Mouse (Mus musculus) midbrain, postnatal 0 days (tissue): ENCODE results near the gene Mfsd4a. TPM values are rescaled to one million over a fixed set of nuclear protein-coding genes. Genes with fewer than 3 reads are reported as not detected.

Experiments used
- ATAC-seq: fragments of 200-750 bp; cut with Nextera tagmentation; 2 replicates; pipeline ENCODE4 v1.8.0; 2017; ENCODE audit warnings: moderate number of reproducible peaks, mild to moderate bottlenecking, moderate TSS enrichment, moderate library complexity; ENCODE audit not compliant: low FRiP score
- DNase-seq: peaks from one replicate; pipeline ENCODE4 v3.0.0-alpha.2; 2015; ENCODE audit warnings: low spot score
- H3K27ac ChIP-seq: fragments of 300-500 bp; sonication (generic); 2 replicates; pipeline ENCODE4 v1.5.1; 2014; ENCODE audit warnings: low read depth, mild to moderate bottlenecking, low read length, mixed read lengths
- H3K27me3 ChIP-seq: fragments of 300-500 bp; sonication (generic); 2 replicates; pipeline ENCODE4 v1.6.1; 2014; ENCODE audit warnings: low read length, control low read depth, mixed read lengths; ENCODE audit not compliant: insufficient read depth
- H3K36me3 ChIP-seq: fragments of 300-500 bp; sonication (generic); 2 replicates; pipeline ENCODE4 v1.6.1; 2014; ENCODE audit warnings: low read length, control low read depth, mixed read lengths; ENCODE audit not compliant: insufficient read depth
- H3K4me1 ChIP-seq: fragments of 300-500 bp; sonication (generic); 2 replicates; pipeline ENCODE4 v1.6.1; 2014; ENCODE audit warnings: mild to moderate bottlenecking, control low read depth, antibody characterized with exemption, low read length, mixed read lengths; ENCODE audit not compliant: insufficient read depth
- H3K4me2 ChIP-seq: fragments of 300-500 bp; sonication (generic); 2 replicates; pipeline ENCODE4 v1.6.1; 2014; ENCODE audit warnings: low read depth, mild to moderate bottlenecking, low read length, mixed read lengths; ENCODE audit not compliant: poor library complexity, severe bottlenecking
- H3K4me3 ChIP-seq: fragments of 300-500 bp; sonication (generic); 2 replicates; pipeline ENCODE4 v1.5.1; 2014; ENCODE audit warnings: low read depth, mild to moderate bottlenecking, low read length, moderate library complexity
- H3K9ac ChIP-seq: fragments of 300-500 bp; sonication (generic); replicated peaks from 2 replicates; pipeline ENCODE4 v1.6.1; 2014; ENCODE audit warnings: mild to moderate bottlenecking, low read length, moderate library complexity, mixed read lengths; ENCODE audit not compliant: poor library complexity, severe bottlenecking
- H3K9me3 ChIP-seq: fragments of 300-500 bp; sonication (generic); 2 replicates; pipeline ENCODE4 v1.6.1; 2016; ENCODE audit warnings: low read length, control low read depth
- CTCF ChIP-seq: IDR thresholded peaks from 2 replicates; pipeline ENCODE4 v1.5.1; 2016; ENCODE audit warnings: antibody characterized with exemption, mild to moderate bottlenecking
- WGBS: fragments of 180-500 bp; shearing (Covaris S2); extraction: QIAGEN DNeasy Blood & Tissue Kit; methylation state at CpG from one replicate; pipeline ENCODE4 v1.1.7; 2014; 5-methylcytosine and 5-hydroxymethylcytosine counted together
- polyA plus RNA-seq: library from polyadenylated mRNA; unstranded; fragments of >200 nt; fragmentation: Nextera tagmentation; extraction: Ambion mirVana; gene quantifications from 2 replicates; pipeline ENCODE4 v1.2.1, GENCODE M21; 2015
- total RNA-seq: library from RNA; depleted of rRNA; stranded (reverse); fragments of >200 nt; gene quantifications from 2 replicates; pipeline ENCODE4 v1.2.3, GENCODE M21; 2014

Gene Mfsd4a
- total and polyA plus RNA-seq, 2 experiments from 2014 or later = 9.0 to 9.2 TPM

DNA sequence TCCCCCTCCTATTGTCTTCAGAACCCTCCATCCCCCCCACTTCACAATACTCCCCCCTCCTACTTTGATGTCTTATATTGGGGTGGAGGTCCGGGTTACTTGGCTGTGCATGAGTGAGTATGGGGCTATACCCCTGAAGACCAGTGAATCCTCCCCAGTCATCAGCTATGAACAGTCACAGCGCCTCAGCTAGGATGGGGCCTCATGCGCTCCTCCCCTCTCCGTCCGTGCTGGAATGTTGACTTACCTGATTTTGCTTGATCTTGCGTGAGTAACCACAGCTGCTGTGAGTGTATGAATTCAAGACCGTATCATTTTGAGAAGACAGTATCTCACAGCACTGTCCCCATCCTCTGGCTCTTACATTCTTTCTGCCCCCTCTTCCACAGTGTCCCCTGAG, 48.0 kb downstream of the Mfsd4a start:
- ATAC-seq = no peak
- no peak overlapping the region for H3K27ac ChIP-seq
- WGBS = 95% methylated on average over 7 of the region's 7 CpGs

DNA sequence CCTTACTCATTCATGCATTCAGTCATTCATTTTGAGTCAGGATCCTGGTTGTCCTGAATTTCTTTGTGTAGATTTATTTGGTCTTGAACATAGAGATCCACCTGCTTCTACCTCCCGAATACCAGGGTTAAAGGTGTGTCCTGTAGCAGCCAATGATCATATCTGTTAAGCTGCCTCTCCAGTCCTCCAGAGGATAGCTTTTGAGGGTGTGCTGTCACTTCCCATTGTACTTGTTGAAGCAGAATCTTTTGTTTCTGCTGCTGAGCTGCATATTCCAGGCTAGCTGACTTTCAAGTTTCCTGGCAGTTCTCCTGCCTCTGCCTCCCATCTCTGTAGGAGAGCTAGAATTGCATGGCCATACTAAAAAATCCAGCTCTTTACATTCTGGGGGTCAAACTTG, 51.2 kb downstream of the Mfsd4a start:
- H3K9ac ChIP-seq = no peak overlapping the region
- H3K9me3 ChIP-seq = no peaks in the 10 kb centered on the region
- no peak for DNase-seq
- TF ChIP-seq CTCF = no peak
- 94% methylated on average over 1 of the region's 1 CpGs for WGBS
- ATAC-seq = no peak
- no peaks in the 10 kb centered on the region for H3K27me3 ChIP-seq
- peaks cover 32% of the 10 kb centered on the region for H3K36me3 ChIP-seq
- H3K27ac ChIP-seq = no peak overlapping the region
- no peaks in the 10 kb centered on the region for H3K4me1 ChIP-seq
- no peak overlapping the region for H3K4me3 ChIP-seq
- H3K4me2 ChIP-seq = no peak overlapping the region

More for the DNA sequence above, 48.0 kb downstream of the Mfsd4a start:
- H3K4me3 ChIP-seq = no peak overlapping the region
- TF ChIP-seq CTCF = no peak
- no peak overlapping the region for H3K9ac ChIP-seq
- H3K27me3 ChIP-seq = no peaks in the 10 kb centered on the region
- H3K36me3 ChIP-seq = peaks cover 46% of the 10 kb centered on the region
- H3K4me2 ChIP-seq = no peak overlapping the region
- no peaks in the 10 kb centered on the region for H3K9me3 ChIP-seq
- no peak for DNase-seq
- no peaks in the 10 kb centered on the region for H3K4me1 ChIP-seq

GRCm38 (mm10) chr1:132014800-132015199, 53.1 kb downstream of the Mfsd4a start:
- Histone ChIP-seq H3K27me3 (no peaks in the 10 kb centered on the region), H3K36me3 (peaks cover 21% of the 10 kb centered on the region), H3K4me2 (no peak overlapping the region), H3K9ac (no peak overlapping the region), H3K4me3 (no peak overlapping the region), H3K4me1 (no peaks in the 10 kb centered on the region), H3K9me3 (no peaks in the 10 kb centered on the region), H3K27ac (no peak overlapping the region)
- TF ChIP-seq CTCF = no peak
- 95% methylated on average over 1 of the region's 1 CpGs for WGBS
- DNase-seq (no peak), ATAC-seq (no peak)

- Histone ChIP-seq H3K4me3 (no peak overlapping the region), H3K4me1 (peaks cover 4% of the 10 kb centered on the region; the same call in 1 of the 2 replicates), H3K4me2 (no peak overlapping the region), H3K9ac (no peak overlapping the region), H3K27ac (no peak overlapping the region), H3K36me3 (peaks cover 6% of the 10 kb centered on the region; the same call in 1 of the 2 replicates), H3K9me3 (no peaks in the 10 kb centered on the region), H3K27me3 (no peaks in the 10 kb centered on the region)
- no peak for TF ChIP-seq CTCF
- WGBS = 82% methylated on average over 8 of the region's 8 CpGs
- no peak for ATAC-seq
- DNase-seq = no peak
Measured at GRCm38 (mm10) chr1:132012861-132013260, 55.0 kb downstream of the Mfsd4a start.

DNA sequence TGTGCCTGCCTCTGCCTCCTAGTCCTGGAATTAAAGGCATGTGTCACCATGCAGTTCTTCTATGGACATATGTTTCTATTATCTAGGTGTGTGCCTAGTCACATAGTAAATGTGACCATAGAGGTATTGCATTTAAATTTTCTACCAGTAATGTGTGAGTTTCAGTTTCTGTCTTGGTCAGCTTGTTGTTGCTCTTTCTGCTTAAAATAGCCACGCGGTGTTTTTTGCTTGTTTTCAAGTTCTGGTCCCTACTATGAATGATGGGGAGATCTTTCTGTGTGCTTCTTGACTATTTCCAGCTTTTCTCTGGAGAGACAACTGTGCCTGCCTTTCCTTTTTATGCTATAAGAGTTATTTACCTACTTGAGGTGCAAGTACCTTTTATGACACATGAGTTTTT, 56.1 kb downstream of the Mfsd4a start:
- H3K4me1 ChIP-seq = peaks cover 5% of the 10 kb centered on the region
- H3K9ac ChIP-seq = no peak overlapping the region
- peaks cover 4% of the 10 kb centered on the region; the same call in 1 of the 2 replicates for H3K36me3 ChIP-seq
- H3K27ac ChIP-seq = no peak overlapping the region
- 75% methylated on average over 2 of the region's 2 CpGs for WGBS
- DNase-seq (no peak), ATAC-seq (no peak)
- H3K4me2 ChIP-seq = no peak overlapping the region
- no peaks in the 10 kb centered on the region for H3K27me3 ChIP-seq
- no peak for TF ChIP-seq CTCF
- H3K9me3 ChIP-seq = no peaks in the 10 kb centered on the region
- no peak overlapping the region for H3K4me3 ChIP-seq

- Histone ChIP-seq H3K36me3 (0 out of 2 replicates have a peak, but pooled peaks cover 4% of the 10 kb centered on the region), H3K9ac (no peak overlapping the region), H3K4me2 (no peak overlapping the region), H3K9me3 (no peaks in the 10 kb centered on the region), H3K4me1 (peaks cover 7% of the 10 kb centered on the region), H3K4me3 (no peak overlapping the region), H3K27me3 (no peaks in the 10 kb centered on the region), H3K27ac (no peak overlapping the region)
- no peak for DNase-seq
- no peak for ATAC-seq
- no peak for TF ChIP-seq CTCF
- 88% methylated on average over 17 of the region's 17 CpGs for WGBS
Measured at GRCm38 (mm10) chr1:132010632-132011501, 57.0 kb downstream of the Mfsd4a start.
